ENCODE assay signal across 9 mouse cellular contexts in the genomic region with DNA sequence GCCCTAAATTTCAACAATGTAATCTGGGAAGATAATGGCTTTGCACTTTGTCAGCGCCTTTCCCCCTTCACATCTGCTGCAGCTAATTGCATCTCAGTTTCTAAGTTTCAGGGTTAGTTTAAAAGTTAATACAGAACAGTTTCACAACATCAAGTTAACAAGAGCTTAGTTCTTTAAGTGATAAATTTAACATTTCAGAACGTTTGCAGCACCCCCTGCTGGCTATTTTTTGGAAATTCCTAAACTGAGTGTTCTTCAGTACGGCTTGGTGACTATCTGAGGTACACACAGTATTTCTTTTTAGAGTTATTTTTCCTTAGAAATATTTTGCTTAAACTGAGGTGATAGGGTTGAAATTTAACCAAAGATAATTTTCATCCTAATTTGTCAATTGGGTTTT.
DNase-seq lines count a peak whose midpoint lies in the region; ATAC-seq and TF ChIP-seq lines count a peak whose summit lies in the region.
"Had no signal": no experiment of that assay in that cellular context is flagged by ENCODE, and none has a peak within 500 bp of the region (broad histone marks: within the 10 kb centered on the region; RNA-seq: fewer than 3 reads in every experiment).

No protein-coding gene starts in this region.

- no peak for ATAC-seq in embryonic facial prominence, embryonic 11.5 days (replicated peaks; ENCODE audit: insufficient number of reproducible peaks, low FRiP score, low TSS enrichment, low read depth)
- no peak for ATAC-seq in midbrain, embryonic 11.5 days (ENCODE audit: low FRiP score)
- no peak for ATAC-seq in midbrain, embryonic 13.5 days
- no peak for ATAC-seq in lung, postnatal 0 days

- intact Hi-C loops in gastrocnemius, postnatal 14 days (cut with DNase I; ENCODE audit: low total_unique reads) = no loop called here

- no peak for TF ChIP-seq EP300 in lung, postnatal 0 days (IDR thresholded peaks at IDR 0.05)

- H3K4me2 ChIP-seq in embryonic facial prominence, embryonic 11.5 days (ENCODE audit: low read depth, low read length) = no peak overlapping the region
- no peak overlapping the region for H3K4me2 ChIP-seq in midbrain, embryonic 11.5 days
- no peak overlapping the region for H3K4me2 ChIP-seq in midbrain, embryonic 13.5 days (replicated peaks)
- H3K4me2 ChIP-seq in lung, postnatal 0 days (replicated peaks; ENCODE audit: low read depth, low read length) = no peak overlapping the region
- H3K4me2 ChIP-seq: heart, embryonic 13.5 days had no signal

- no peak overlapping the region for H3K9ac ChIP-seq in embryonic facial prominence, embryonic 11.5 days (replicated peaks; ENCODE audit: low read length)
- no peak overlapping the region for H3K9ac ChIP-seq in midbrain, embryonic 11.5 days (ENCODE audit: low read length)
- no peak overlapping the region for H3K9ac ChIP-seq in midbrain, embryonic 13.5 days (replicated peaks)
- no peak overlapping the region for H3K9ac ChIP-seq in lung, postnatal 0 days (replicated peaks; ENCODE audit: low read depth)
- H3K9ac ChIP-seq: heart, embryonic 13.5 days had no signal

- H3K27ac ChIP-seq in embryonic facial prominence, embryonic 11.5 days (replicated peaks; ENCODE audit: low read depth, low read length) = no peak overlapping the region
- H3K27ac ChIP-seq in embryonic facial prominence, embryonic 10.5 days (replicated peaks) = no peak overlapping the region
- H3K27ac ChIP-seq in midbrain, embryonic 11.5 days (ENCODE audit: low read depth, low read length) = no peak overlapping the region
- H3K27ac ChIP-seq in midbrain, embryonic 13.5 days = no peak overlapping the region
- H3K27ac ChIP-seq in lung, postnatal 0 days (ENCODE audit: low read length) = no peak overlapping the region
- H3K27ac ChIP-seq: heart, embryonic 13.5 days had no signal

- no peaks in the 10 kb centered on the region for H3K36me3 ChIP-seq in embryonic facial prominence, embryonic 11.5 days (replicated peaks; ENCODE audit: control insufficient read depth, insufficient read depth, low read depth, low read length)
- H3K36me3 ChIP-seq in embryonic facial prominence, embryonic 10.5 days (replicated peaks) = peaks cover 6% of the 10 kb centered on the region
- no peaks in the 10 kb centered on the region for H3K36me3 ChIP-seq in midbrain, embryonic 11.5 days (ENCODE audit: control insufficient read depth, insufficient read depth, low read length)
- peaks cover 24% of the 10 kb centered on the region for H3K36me3 ChIP-seq in midbrain, embryonic 13.5 days
- no peaks in the 10 kb centered on the region for H3K36me3 ChIP-seq in lung, postnatal 0 days (ENCODE audit: insufficient read depth, low read length)

- H3K4me3 ChIP-seq in embryonic facial prominence, embryonic 11.5 days (ENCODE audit: low read depth, low read length) = no peak overlapping the region
- no peak overlapping the region for H3K4me3 ChIP-seq in embryonic facial prominence, embryonic 10.5 days
- H3K4me3 ChIP-seq in midbrain, embryonic 11.5 days (ENCODE audit: low read depth, low read length) = no peak overlapping the region
- no peak overlapping the region for H3K4me3 ChIP-seq in midbrain, embryonic 13.5 days (replicated peaks)
- no peak overlapping the region for H3K4me3 ChIP-seq in lung, postnatal 0 days (ENCODE audit: low read depth, low read length)
- H3K4me3 ChIP-seq: heart, embryonic 13.5 days had no signal

- H3K9me3 ChIP-seq in embryonic facial prominence, embryonic 11.5 days (replicated peaks; ENCODE audit: control insufficient read depth, low read length) = no peaks in the 10 kb centered on the region
- no peaks in the 10 kb centered on the region for H3K9me3 ChIP-seq in embryonic facial prominence, embryonic 10.5 days
- no peaks in the 10 kb centered on the region for H3K9me3 ChIP-seq in midbrain, embryonic 11.5 days (ENCODE audit: control insufficient read depth, low read length)
- H3K9me3 ChIP-seq in midbrain, embryonic 13.5 days = no peaks in the 10 kb centered on the region
- no peaks in the 10 kb centered on the region for H3K9me3 ChIP-seq in lung, postnatal 0 days (ENCODE audit: low read length)
- H3K9me3 ChIP-seq: heart, embryonic 13.5 days had no signal

- DNase-seq in embryonic facial prominence, embryonic 11.5 days (ENCODE audit: low spot score) = peak; percentile 78
- no peak for DNase-seq in embryonic facial prominence, embryonic 10.5 days (ENCODE audit: low spot score)
- DNase-seq in midbrain, embryonic 11.5 days (ENCODE audit: low spot score, missing footprints) = peak; percentile 95
- peak; percentile 8 for DNase-seq in brain, embryonic 18.5 days (ENCODE audit: low read depth, low spot score)
- DNase-seq in gastrocnemius, postnatal 14 days = peak; percentile 17
- peak; percentile 72 for DNase-seq in lung, postnatal 0 days (ENCODE audit: low spot score)
- DNase-seq in thymus, postnatal 14 days = peak; percentile 55

- H3K27me3 ChIP-seq in embryonic facial prominence, embryonic 11.5 days (ENCODE audit: control insufficient read depth, insufficient read depth, low read length) = no peaks in the 10 kb centered on the region
- H3K27me3 ChIP-seq in embryonic facial prominence, embryonic 10.5 days (replicated peaks; ENCODE audit: low read depth, poor library complexity, severe bottlenecking) = no peaks in the 10 kb centered on the region
- H3K27me3 ChIP-seq in midbrain, embryonic 11.5 days (ENCODE audit: control insufficient read depth, insufficient read depth, low read length) = no peaks in the 10 kb centered on the region
- H3K27me3 ChIP-seq in midbrain, embryonic 13.5 days = no peaks in the 10 kb centered on the region
- no peaks in the 10 kb centered on the region for H3K27me3 ChIP-seq in lung, postnatal 0 days (replicated peaks; ENCODE audit: insufficient read depth, low read length)
- H3K27me3 ChIP-seq: heart, embryonic 13.5 days had no signal

- WGBS in embryonic facial prominence, embryonic 11.5 days = 30% methylated on average over 3 of the region's 3 CpGs
- 37% methylated on average over 3 of the region's 3 CpGs for WGBS in embryonic facial prominence, embryonic 10.5 days
- 44% methylated on average over 3 of the region's 3 CpGs for WGBS in midbrain, embryonic 11.5 days
- WGBS in midbrain, embryonic 13.5 days = 37% methylated on average over 3 of the region's 3 CpGs
- WGBS in lung, postnatal 0 days = 31% methylated on average over 3 of the region's 3 CpGs

- TF ChIP-seq CTCF in lung, postnatal 0 days (IDR thresholded peaks at IDR 0.05) = peak; percentile 66

- H3K4me1 ChIP-seq in embryonic facial prominence, embryonic 11.5 days (ENCODE audit: control insufficient read depth, insufficient read depth, low read length) = no peaks in the 10 kb centered on the region
- peaks cover 4% of the 10 kb centered on the region; the same call in 1 of the 2 replicates for H3K4me1 ChIP-seq in embryonic facial prominence, embryonic 10.5 days
- H3K4me1 ChIP-seq in midbrain, embryonic 11.5 days (ENCODE audit: control insufficient read depth, insufficient read depth, low read length) = no peaks in the 10 kb centered on the region
- no peaks in the 10 kb centered on the region for H3K4me1 ChIP-seq in midbrain, embryonic 13.5 days (replicated peaks)
- no peaks in the 10 kb centered on the region for H3K4me1 ChIP-seq in lung, postnatal 0 days (ENCODE audit: insufficient read depth, low read depth, low read length)
